Mouse (Mus musculus): Measurements from ENCODE around the gene Ankrd13a. TPM values are rescaled to one million over a fixed set of nuclear protein-coding genes. Genes with fewer than 3 reads are reported as not detected.

Gene Ankrd13a
- total and polyA plus RNA-seq, 3 experiments = 73.8 to 123 (median 89.4) TPM

- Histone ChIP-seq H3K9me3 (replicated peaks; ENCODE audit: low read length) (no peaks in the 10 kb centered on the region), H3K9ac (ENCODE audit: insufficient read depth, low read depth) (no peak overlapping the region), H3K27me3 (replicated peaks) (no peaks in the 10 kb centered on the region), H3K36me3 (replicated peaks in 1 of 2; ENCODE audit: control insufficient read depth in 1 of 2, insufficient read depth in 1 of 2, low read length in 1 of 2) (peaks cover 63 to 92% of the 10 kb centered on the region in 2 experiments), H3K4me1 (ENCODE audit: control insufficient read depth in 1 of 2, insufficient read depth in 2 of 2) (peaks cover 5 to 13% of the 10 kb centered on the region in 2 experiments; a peak in 3 of 4 replicates), H3K27ac (ENCODE audit: insufficient read depth, low read depth) (no peak overlapping the region), H3K4me3 (replicated peaks in 1 of 3; ENCODE audit: low read depth in 2 of 3, low read length in 2 of 3, poor library complexity in 1 of 3) (no peak overlapping the region), H3K4me2 (ENCODE audit: insufficient read depth, low read depth, poor library complexity, severe bottlenecking) (no peak overlapping the region), H3K79me2 (replicated peaks; ENCODE audit: control insufficient read depth, extremely low read depth, insufficient read depth, poor library complexity, severe bottlenecking) (no peaks in the 10 kb centered on the region)
- in situ Hi-C loops (cut with MboI; ENCODE audit: low pct_ligation_motif_present, low pct_unique_long_range_greater_than_20kb, low sequenced_read_pairs) (no loop called here), dilution Hi-C loops (cut with MboI; ENCODE audit: extremely low pct_ligation_motif_present, extremely low pct_unique_long_range_greater_than_20kb, low sequenced_read_pairs) (no loop called here)
- TF ChIP-seq MAFK (IDR thresholded peaks at IDR 0.05; ENCODE audit: insufficient replicate concordance, low read length) = no peak
- DNase-seq (ENCODE audit: extremely low read depth) = no peak
Observed at GRCm38 (mm10) chr5:114796299-114797012, 22.0 kb downstream of the Ankrd13a start.

- in situ Hi-C loops (cut with MboI; ENCODE audit: low pct_ligation_motif_present, low pct_unique_long_range_greater_than_20kb, low sequenced_read_pairs) (no loop called here), dilution Hi-C loops (cut with MboI; ENCODE audit: extremely low pct_ligation_motif_present, extremely low pct_unique_long_range_greater_than_20kb, low sequenced_read_pairs) (no loop called here)
- peaks cover 59 to 91% of the 10 kb centered on the region in 2 experiments for H3K36me3 ChIP-seq (replicated peaks in 1 of 2; ENCODE audit: control insufficient read depth in 1 of 2, insufficient read depth in 1 of 2, low read length in 1 of 2)
- no peaks in the 10 kb centered on the region for H3K27me3 ChIP-seq (replicated peaks)
- H3K9me3 ChIP-seq (replicated peaks; ENCODE audit: low read length) = no peaks in the 10 kb centered on the region
- no peak overlapping the region for H3K9ac ChIP-seq (ENCODE audit: insufficient read depth, low read depth)
- no peak overlapping the region for H3K4me2 ChIP-seq (ENCODE audit: insufficient read depth, low read depth, poor library complexity, severe bottlenecking)
- peaks cover 5 to 13% of the 10 kb centered on the region in 2 experiments; a peak in 3 of 4 replicates for H3K4me1 ChIP-seq (ENCODE audit: control insufficient read depth in 1 of 2, insufficient read depth in 2 of 2)
- H3K79me2 ChIP-seq (replicated peaks; ENCODE audit: control insufficient read depth, extremely low read depth, insufficient read depth, poor library complexity, severe bottlenecking) = no peaks in the 10 kb centered on the region
- no peak overlapping the region for H3K4me3 ChIP-seq (replicated peaks in 1 of 3; ENCODE audit: low read depth in 2 of 3, low read length in 2 of 3, poor library complexity in 1 of 3)
- no peak for DNase-seq (ENCODE audit: extremely low read depth)
- TF ChIP-seq ZNF384 (IDR thresholded peaks at IDR 0.05; ENCODE audit: low read depth, low read length) (no peak), NELFE (IDR thresholded peaks at IDR 0.05; ENCODE audit: low read depth, low read length) (no peak), ELF1 (IDR thresholded peaks at IDR 0.05; ENCODE audit: low read depth, low read length) (no peak), ETS1 (conservative IDR thresholded peaks at IDR 0.05; ENCODE audit: low read depth, low read length) (no peak), MAX (IDR thresholded peaks at IDR 0.05; ENCODE audit: low read length) (no peak), BHLHE40 (IDR thresholded peaks at IDR 0.05; ENCODE audit: low read depth, low read length) (no peak), MAFK (IDR thresholded peaks at IDR 0.05; ENCODE audit: insufficient replicate concordance, low read length) (no peak), RAD21 (IDR thresholded peaks at IDR 0.05; ENCODE audit: low read depth, low read length) (no peak), TBP (conservative IDR thresholded peaks at IDR 0.05; ENCODE audit: low read depth, low read length) (no peak), SMC3 (IDR thresholded peaks at IDR 0.05; ENCODE audit: low read depth, low read length) (no peak)
- H3K27ac ChIP-seq (ENCODE audit: insufficient read depth, low read depth) = no peak overlapping the region
Observed at GRCm38 (mm10) chr5:114797253-114797652, 22.8 kb downstream of the Ankrd13a start.

- Histone ChIP-seq H3K4me2 (ENCODE audit: insufficient read depth, low read depth, poor library complexity, severe bottlenecking) (no peak overlapping the region), H3K4me1 (ENCODE audit: control insufficient read depth in 1 of 2, insufficient read depth in 2 of 2) (peaks cover 5 to 9% of the 10 kb centered on the region in 2 experiments; a peak in 3 of 4 replicates), H3K27ac (ENCODE audit: insufficient read depth, low read depth) (no peak overlapping the region), H3K4me3 (replicated peaks in 1 of 3; ENCODE audit: low read depth in 2 of 3, low read length in 2 of 3, poor library complexity in 1 of 3) (no peak overlapping the region), H3K9ac (ENCODE audit: insufficient read depth, low read depth) (no peak overlapping the region), H3K79me2 (replicated peaks; ENCODE audit: control insufficient read depth, extremely low read depth, insufficient read depth, poor library complexity, severe bottlenecking) (no peaks in the 10 kb centered on the region), H3K9me3 (replicated peaks; ENCODE audit: low read length) (no peaks in the 10 kb centered on the region), H3K27me3 (replicated peaks) (no peaks in the 10 kb centered on the region), H3K36me3 (replicated peaks in 1 of 2; ENCODE audit: control insufficient read depth in 1 of 2, insufficient read depth in 1 of 2, low read length in 1 of 2) (peaks cover 62 to 91% of the 10 kb centered on the region in 2 experiments)
- no peak for TF ChIP-seq MYC (IDR thresholded peaks at IDR 0.05; ENCODE audit: low read depth, low read length)
- TF ChIP-seq NRF1 (IDR thresholded peaks at IDR 0.05; ENCODE audit: low read depth, low read length) = no peak
- TF ChIP-seq POLR2A (IDR thresholded peaks at IDR 0.05; ENCODE audit: low read depth, low read length) = no peak
- no peak for TF ChIP-seq CTCF (conservative IDR thresholded peaks at IDR 0.05 in 1 of 2, IDR thresholded peaks at IDR 0.05 in 1 of 2; ENCODE audit: low read depth in 2 of 2, low read length in 2 of 2)
- TF ChIP-seq JUND (conservative IDR thresholded peaks at IDR 0.05; ENCODE audit: low read depth, low read length) = no peak
- no peak for TF ChIP-seq TCF12 (IDR thresholded peaks at IDR 0.05; ENCODE audit: low read depth, low read length)
- no peak for TF ChIP-seq EP300 (IDR thresholded peaks at IDR 0.05; ENCODE audit: low read length)
- dilution Hi-C loops (cut with MboI; ENCODE audit: extremely low pct_ligation_motif_present, extremely low pct_unique_long_range_greater_than_20kb, low sequenced_read_pairs) = no loop called here
- DNase-seq (ENCODE audit: extremely low read depth) = no peak
- in situ Hi-C loops (cut with MboI; ENCODE audit: low pct_ligation_motif_present, low pct_unique_long_range_greater_than_20kb, low sequenced_read_pairs) = no loop called here
Observed at GRCm38 (mm10) chr5:114799848-114800247, 25.4 kb downstream of the Ankrd13a start.

Measured in CH12.LX (cell line).